Mouse (Mus musculus) heart, adult 9 months (tissue): ENCODE data around the gene Cacna2d2.

Experiments used
- DNase-seq, 2 experiments: peaks; one replicate each; pipeline ENCODE4 v3.0.0; 2022; ENCODE audit warnings: low spot score in 2 of 2

The Cacna2d2 gene

GRCm38 (mm10) chr9:107576357-107577107, 177.1 kb downstream of the Cacna2d2 start, which contains the start of gene Hyal1:
Gene Hyal1 (plus strand): TSS chr9:107576927.
- DNase-seq = peak; percentile 81 to 84

GRCm38 (mm10) chr9:107577871-107578270, 178.5 kb downstream of the Cacna2d2 start:
- no peak for DNase-seq

GRCm38 (mm10) chr9:107578587-107578986, 179.2 kb downstream of the Cacna2d2 start, which contains the start of gene Naa80:
Gene Naa80 (plus strand): TSS chr9:107578887.
- DNase-seq = no peak
